Mouse (Mus musculus) spleen, adult 2 months (tissue): ENCODE results near the gene Galnt14.

Experiments used
- CTCF ChIP-seq: fragments of 200-500 bp; IDR thresholded peaks from 2 replicates; pipeline ENCODE4 v1.5.1; 2011; ENCODE audit warnings: mild to moderate bottlenecking, inconsistent platforms; ENCODE audit not compliant: insufficient read depth, insufficient read length, insufficient replicate concordance; ENCODE audit errors: extremely low read depth
- POLR2A ChIP-seq: fragments of 200-500 bp; IDR thresholded peaks from 2 replicates; pipeline ENCODE4 v1.6.1; 2011; ENCODE audit warnings: low read depth, low read length, inconsistent platforms

GRCm38 (mm10) chr17:73658731-73659445, 51.4 kb downstream of the Galnt14 start:
- TF ChIP-seq POLR2A: no peak
- no peak for TF ChIP-seq CTCF
